Mouse (Mus musculus): Measurements from ENCODE around the gene Rasal1.

The Rasal1 gene

DNA sequence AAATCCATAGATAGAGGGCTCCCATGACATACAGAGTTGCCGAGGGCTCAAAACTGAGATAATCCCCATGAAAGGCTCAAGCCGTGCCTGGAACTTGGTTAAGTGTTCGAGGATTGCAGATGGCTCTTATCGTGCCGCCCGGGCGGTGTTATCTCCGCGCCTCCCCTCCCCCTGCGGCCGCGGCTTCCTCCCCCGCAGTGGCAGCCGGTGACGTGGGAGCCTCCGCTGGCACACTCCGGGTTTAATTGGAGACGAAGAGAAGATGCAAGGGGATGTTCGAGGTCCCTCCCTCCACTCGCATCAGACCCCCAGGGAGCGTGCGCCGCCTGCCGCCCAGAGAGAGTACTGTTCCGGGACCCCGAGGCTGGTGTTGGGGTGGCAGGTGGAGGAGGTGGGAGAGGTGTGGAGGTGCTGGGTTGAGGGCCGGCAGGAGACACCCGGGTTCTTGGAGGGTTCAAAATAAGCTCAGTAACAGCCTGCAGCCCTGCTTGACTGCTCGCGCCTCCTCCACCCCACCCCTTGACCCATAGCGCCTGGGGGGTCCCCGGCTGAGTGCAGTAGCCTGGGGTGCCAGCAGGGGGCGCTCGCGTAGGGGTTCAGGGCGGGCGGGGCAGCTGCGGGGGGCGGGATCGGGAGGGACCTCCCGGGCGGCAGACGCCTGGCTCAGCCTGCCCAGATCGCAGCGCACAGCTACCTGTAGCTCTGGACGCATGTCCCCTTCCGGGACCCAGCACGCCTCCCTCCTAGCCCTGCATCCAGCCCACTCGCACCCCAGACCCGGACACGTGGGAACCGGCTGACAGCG, at the start of gene Rasal1:
Gene Rasal1, plus strand, starts transcription at position 244 of the 805 bp plus-strand sequence.
- DNase-seq, result peak; percentile 72 to 80

DNA sequence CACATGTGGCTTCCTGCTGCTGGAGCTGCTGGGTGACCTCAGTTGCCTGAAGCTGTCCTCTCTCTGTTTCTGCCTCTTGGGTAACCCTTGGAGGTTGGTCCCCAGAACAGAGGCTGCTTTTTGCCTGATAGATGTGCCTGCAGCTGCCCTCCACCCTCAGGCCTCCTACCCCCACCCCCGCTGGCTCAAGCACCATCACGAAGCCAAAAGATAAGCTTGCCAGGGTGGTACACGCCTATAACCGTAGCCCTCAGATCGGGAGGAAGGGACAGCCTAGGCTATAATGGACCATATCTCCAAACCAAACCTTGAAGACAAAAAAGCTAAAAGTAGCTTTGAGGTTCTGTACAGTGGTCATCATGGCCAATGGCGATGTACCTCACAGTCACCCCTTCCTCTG, 49.0 kb upstream of the Rasal1 start:
- no peak for DNase-seq

GRCm38 (mm10) chr5:120600946-120601668, 47.5 kb upstream of the Rasal1 start:
- peak; percentile 33 to 42 for DNase-seq

DNA sequence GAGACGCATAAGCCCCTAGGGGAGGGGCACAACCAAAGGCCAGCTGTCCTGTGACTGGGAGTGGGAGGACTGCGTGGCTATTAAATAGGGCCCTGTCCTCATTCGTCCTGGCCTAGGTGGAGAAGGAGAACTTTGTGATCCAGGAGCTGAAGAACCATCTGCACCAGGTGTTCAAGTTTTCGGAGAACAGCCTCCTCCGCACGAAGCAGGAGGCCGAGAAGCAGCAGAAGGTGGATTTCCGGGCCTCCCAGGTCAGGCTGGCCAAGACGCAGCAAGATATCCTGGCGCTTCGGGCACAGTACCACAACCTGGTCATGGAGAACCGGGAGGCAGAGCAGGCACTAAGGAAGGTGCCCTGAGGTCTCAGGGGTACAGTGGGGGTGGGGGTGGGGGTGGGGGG, 46.4 kb upstream of the Rasal1 start:
- peak; percentile 75 to 79 for DNase-seq

GRCm38 (mm10) chr5:120603515-120603914, 45.1 kb upstream of the Rasal1 start:
- DNase-seq, result peak in 1 of 2 experiments; percentile 40

DNA sequence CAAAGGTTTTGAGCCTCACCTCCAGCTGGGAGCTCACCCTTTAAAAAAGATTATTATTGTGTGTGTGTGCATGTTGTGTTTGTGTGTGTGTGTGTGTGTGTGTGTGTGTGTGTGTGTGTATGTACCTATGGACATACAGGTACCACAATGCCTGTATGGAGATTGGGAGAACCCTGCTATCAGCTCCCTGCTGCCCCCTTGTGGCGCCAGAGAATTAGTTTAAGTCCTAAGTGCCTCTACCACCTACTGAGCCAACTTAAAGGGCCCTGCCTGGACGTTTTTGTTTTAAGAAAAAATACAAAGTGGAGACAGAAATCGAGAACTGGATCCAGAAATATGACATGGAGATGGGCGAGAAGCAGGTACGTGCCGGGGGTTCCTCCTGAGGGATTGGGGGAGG, 43.8 kb upstream of the Rasal1 start:
- DNase-seq, result peak; percentile 94 to 97

GRCm38 (mm10) chr5:120605241-120605661, 43.4 kb upstream of the Rasal1 start:
- peak; percentile 70 to 75 for DNase-seq

GRCm38 (mm10) chr5:120605688-120606087, 42.9 kb upstream of the Rasal1 start:
- peak; percentile 90 to 96 for DNase-seq

DNA sequence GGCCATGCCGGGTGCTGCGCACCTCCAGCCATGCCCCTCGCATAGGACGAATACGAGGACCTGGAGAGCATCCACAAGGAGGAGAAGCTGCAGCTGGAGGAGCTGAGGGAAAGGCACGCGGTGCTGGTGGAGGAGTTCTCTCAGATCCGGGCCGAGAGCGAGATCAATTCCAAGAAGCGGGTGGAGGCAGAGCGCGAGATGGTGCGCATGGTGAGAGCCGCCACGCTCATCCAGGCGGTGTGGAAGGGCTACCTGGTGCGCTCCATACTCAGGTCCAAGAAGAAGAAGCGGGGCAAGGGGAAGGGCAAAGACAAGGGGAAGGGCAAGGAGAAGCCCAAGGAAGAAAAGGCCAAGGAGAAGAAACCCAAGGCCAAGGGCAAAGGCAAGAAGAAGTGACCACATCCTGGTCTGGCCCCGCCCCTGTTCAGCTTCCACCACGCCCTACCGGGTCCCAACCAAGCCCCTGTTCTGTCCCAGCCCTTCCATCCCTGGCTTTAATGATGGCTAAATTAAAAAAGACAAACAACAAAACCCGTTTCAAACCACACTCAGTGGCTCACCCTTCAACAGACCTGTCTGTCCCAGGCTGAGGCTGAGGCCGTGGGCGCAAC, 41.9 kb upstream of the Rasal1 start:
- peak in 1 of 2 experiments; percentile 26 for DNase-seq

- DNase-seq, result no peak
These were observed 41.3 kb upstream of the Rasal1 start for GRCm38 (mm10) chr5:120607335-120607734.

DNA sequence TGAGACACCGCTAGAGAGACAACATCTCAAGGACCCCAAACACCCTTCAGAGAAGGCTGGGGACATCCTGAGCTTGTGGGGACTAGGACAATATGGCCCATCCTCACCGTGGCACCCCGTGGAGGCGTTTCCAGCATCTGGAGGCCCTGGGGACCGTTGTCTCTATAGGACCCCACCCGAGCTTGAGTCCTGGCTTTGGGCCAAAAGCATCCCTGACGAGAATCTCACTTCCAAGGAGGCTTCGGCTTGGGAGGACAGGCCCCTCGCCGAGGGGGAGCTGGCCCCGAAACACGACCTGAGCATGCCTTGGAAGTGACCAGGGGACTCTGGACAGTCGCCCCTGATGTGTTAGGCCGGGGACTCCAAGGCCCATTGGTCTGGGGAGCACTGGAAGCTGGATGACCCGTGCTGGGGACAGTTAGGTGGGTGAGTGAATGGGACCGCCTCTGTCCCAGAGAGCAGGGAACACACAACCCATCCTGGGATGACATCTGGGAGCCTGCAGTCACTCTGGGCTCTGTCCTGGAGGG, 39.3 kb upstream of the Rasal1 start:
- DNase-seq, result peak in 1 of 2 experiments; percentile 52

- DNase-seq, result peak; percentile 26 to 57
These were observed 37.7 kb upstream of the Rasal1 start for GRCm38 (mm10) chr5:120610906-120611305.

- peak; percentile 32 to 51 for DNase-seq
These were observed 37.2 kb upstream of the Rasal1 start for GRCm38 (mm10) chr5:120611416-120611815.

DNA sequence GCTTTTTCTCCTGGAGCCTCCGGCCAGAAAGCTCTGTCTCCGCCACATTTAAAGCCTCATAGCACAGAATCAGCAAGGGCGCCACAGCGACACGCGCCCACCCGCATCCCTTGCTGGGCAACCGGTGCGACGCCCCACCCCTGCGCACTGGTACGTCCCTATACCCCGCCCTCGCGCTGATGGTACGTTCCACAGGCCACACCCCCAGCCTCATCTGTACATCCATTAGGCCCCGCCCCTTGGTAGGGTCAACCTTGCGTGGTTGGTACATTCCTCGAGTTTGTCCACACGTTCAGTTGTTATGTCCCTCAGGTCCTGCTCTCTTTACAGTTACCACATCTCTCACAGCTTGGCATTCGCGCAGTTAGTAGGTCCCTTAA, 36.2 kb upstream of the Rasal1 start, which contains the start of the genes Rita1 and Ddx54:
Gene Rita1, minus strand, starts transcription at position 148 of the 380 bp plus-strand sequence.
Gene Ddx54, plus strand, starts transcription at position 298 of the 380 bp plus-strand sequence.
- DNase-seq, result peak; percentile 98 to 99

DNA sequence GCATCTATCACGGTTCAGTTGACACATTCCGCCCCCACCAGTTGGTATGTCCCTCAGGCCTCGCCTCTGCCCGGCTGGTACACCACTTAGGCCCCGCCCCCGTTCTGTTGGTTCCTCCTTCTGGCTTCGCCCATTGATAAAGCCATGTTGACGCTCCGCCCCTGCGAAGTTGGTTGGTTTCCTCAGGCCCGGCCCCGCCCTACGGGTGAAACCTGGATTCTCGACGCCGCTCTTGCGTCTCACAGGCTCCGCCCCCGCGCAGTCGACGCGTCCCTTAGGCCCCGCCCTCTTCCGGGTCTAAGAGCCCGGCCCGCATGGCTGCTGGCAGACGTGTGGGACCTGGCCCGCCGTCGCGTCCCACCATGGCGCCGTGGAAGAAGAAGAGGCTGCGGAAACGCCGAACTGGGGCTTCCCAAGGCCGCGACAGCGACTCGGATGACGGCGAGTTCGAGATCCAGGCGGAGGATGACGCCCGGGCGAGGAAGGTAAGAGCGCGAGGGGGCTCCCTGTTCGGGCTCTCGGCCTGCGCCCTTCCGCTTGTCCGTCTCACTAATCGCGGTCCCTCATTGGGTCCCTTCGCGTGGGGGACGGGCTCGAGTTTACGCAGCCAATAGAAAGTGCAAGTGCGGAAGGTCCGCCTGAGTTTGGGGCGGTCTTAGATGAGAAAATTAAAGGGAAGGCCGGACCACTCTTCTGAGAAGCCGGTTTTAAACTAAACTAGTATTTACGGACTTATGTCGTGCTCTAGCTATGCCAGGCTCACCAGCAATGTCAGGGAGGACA, 35.6 kb upstream of the Rasal1 start:
- peak; percentile 99 to 100 for DNase-seq

- DNase-seq, result peak in 1 of 2 experiments; percentile 60
These were observed 32.7 kb upstream of the Rasal1 start for GRCm38 (mm10) chr5:120615903-120616302.

DNA sequence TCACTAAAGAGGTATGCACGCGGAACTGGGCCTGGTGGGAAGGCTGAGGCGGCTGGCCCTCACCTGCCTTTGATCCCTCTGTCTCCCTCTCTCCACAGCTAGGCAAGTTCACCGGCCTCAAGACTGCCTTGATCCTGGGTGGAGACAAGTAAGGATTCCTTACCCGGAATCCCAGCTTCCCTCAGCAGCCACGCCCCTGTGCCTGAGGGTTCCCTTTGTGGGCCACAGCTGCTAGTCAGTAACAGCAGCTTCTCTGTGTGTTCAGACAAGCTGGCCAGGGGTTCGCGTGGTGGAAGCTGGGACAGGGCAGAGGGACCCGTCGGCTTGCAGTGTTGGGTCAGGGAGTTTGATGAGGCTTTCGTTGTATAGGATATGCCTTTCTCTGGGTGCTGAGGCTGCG, 29.8 kb upstream of the Rasal1 start:
- DNase-seq, result peak in 1 of 2 experiments; percentile 20

GRCm38 (mm10) chr5:120619201-120619600, 29.4 kb upstream of the Rasal1 start:
- peak; percentile 84 to 90 for DNase-seq

- DNase-seq, result peak; percentile 91 to 92
These were observed 28.1 kb upstream of the Rasal1 start for GRCm38 (mm10) chr5:120620375-120621077.

GRCm38 (mm10) chr5:120621078-120621765, 27.4 kb upstream of the Rasal1 start:
- DNase-seq, result peak in 1 of 2 experiments; percentile 16

DNA sequence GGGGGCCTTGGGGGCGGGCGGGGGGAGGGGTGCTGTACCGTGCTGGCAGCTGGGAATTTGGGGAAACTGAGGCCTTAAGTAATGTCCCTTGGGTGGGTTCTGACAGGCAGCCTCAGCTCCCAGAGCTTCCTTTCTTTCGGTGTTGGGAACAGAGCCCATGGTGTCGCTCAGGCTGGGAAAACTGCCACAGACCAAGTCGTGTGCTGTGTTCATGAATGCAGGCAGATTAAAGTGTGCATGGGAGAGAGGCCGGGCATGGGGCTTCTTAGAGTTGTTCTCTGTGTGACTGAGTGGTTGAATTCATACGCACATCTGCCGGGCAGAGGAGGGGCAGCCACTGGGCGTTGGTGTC, 26.8 kb upstream of the Rasal1 start:
- peak in 1 of 2 experiments; percentile 26 for DNase-seq

Measured in cerebellum, postnatal 25 days (tissue).